Mouse (Mus musculus): ENCODE results near the gene Cda. TPM values are rescaled to one million over a fixed set of nuclear protein-coding genes. Genes with fewer than 3 reads are reported as not detected.

The Cda gene
- polyA plus RNA-seq, 1 experiment from 2014 or later = 17.5 TPM

DNA sequence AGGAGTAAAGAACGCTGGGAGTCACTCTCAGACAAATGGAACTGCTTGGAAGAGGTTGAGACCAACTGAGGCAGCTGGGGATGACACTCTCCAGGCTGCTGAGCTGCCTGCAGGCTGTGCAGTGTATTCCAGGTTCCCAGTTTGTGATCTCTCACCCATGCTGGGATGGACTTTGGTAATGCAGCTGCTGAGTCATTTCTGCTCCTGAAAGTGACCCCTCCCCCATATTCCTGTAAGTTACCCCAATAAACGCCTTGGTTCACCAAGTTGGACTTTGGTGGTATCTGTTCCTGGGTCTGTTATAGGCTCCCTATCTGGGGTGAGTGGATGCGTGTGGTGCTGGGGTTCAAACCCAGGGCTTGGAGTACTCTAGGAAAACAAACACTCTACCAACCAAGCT is 9.6 kb downstream of the Cda start:
- Histone ChIP-seq H3K27ac (ENCODE audit: low read depth) (no peak overlapping the region), H3K9ac (ENCODE audit: low read length) (no peak overlapping the region), H3K36me3 (ENCODE audit: control insufficient read depth, insufficient read depth, low read length) (no peaks in the 10 kb centered on the region), H3K4me1 (replicated peaks; ENCODE audit: control insufficient read depth, insufficient read depth, low read length) (no peaks in the 10 kb centered on the region), H3K4me3 (ENCODE audit: low read depth, low read length) (no peak overlapping the region), H3K9me3 (ENCODE audit: control insufficient read depth, low read length) (no peaks in the 10 kb centered on the region), H3K27me3 (replicated peaks; ENCODE audit: control insufficient read depth, insufficient read depth, low read length) (no peaks in the 10 kb centered on the region), H3K4me2 (ENCODE audit: low read length) (no peak overlapping the region)
- DNase-seq (ENCODE audit: low spot score) = no peak
- ATAC-seq (replicated peaks; ENCODE audit: low FRiP score, low TSS enrichment, low read depth) = no peak
- 77% methylated on average over 3 of the region's 3 CpGs for WGBS

- no peaks in the 10 kb centered on the region for H3K27me3 ChIP-seq (replicated peaks; ENCODE audit: control insufficient read depth, insufficient read depth, low read length)
- H3K4me2 ChIP-seq (ENCODE audit: low read length) = no peak overlapping the region
- no peak overlapping the region for H3K9ac ChIP-seq (ENCODE audit: low read length)
- ATAC-seq (replicated peaks; ENCODE audit: low FRiP score, low TSS enrichment, low read depth) (no peak), DNase-seq (ENCODE audit: low spot score) (no peak)
- H3K27ac ChIP-seq (ENCODE audit: low read depth) = no peak overlapping the region
- H3K4me3 ChIP-seq (ENCODE audit: low read depth, low read length) = no peak overlapping the region
- no peaks in the 10 kb centered on the region for H3K9me3 ChIP-seq (ENCODE audit: control insufficient read depth, low read length)
- H3K36me3 ChIP-seq (ENCODE audit: control insufficient read depth, insufficient read depth, low read length) = no peaks in the 10 kb centered on the region
- H3K4me1 ChIP-seq (replicated peaks; ENCODE audit: control insufficient read depth, insufficient read depth, low read length) = no peaks in the 10 kb centered on the region
- WGBS = 90% methylated on average over 12 of the region's 12 CpGs
Measured at GRCm38 (mm10) chr4:138356551-138356950, 11.2 kb downstream of the Cda start.

DNA sequence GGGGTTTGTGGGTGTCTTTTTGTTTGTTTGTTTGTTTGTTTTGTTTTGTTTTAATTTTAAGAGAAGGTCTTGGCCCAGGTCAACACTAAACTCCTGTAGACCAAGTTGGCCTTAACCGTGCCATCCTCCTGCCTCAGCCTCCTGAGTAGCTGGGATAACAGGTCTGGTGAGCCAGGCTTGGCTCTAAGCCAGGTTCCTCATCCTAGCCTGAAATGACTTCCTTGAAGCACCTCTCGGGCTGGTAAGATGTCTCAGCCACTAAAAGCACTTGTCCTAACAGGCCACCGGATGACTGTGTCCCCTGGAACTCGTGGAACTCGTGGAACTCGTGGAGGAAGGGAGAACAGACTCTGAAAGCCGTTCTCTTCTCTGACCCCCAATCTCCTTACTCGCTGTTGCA is 11.7 kb downstream of the Cda start:
- ATAC-seq (replicated peaks; ENCODE audit: low FRiP score, low TSS enrichment, low read depth) (no peak), DNase-seq (ENCODE audit: low spot score) (no peak)
- Histone ChIP-seq H3K4me3 (ENCODE audit: low read depth, low read length) (no peak overlapping the region), H3K9me3 (ENCODE audit: control insufficient read depth, low read length) (no peaks in the 10 kb centered on the region), H3K27ac (ENCODE audit: low read depth) (no peak overlapping the region), H3K27me3 (replicated peaks; ENCODE audit: control insufficient read depth, insufficient read depth, low read length) (no peaks in the 10 kb centered on the region), H3K4me1 (replicated peaks; ENCODE audit: control insufficient read depth, insufficient read depth, low read length) (no peaks in the 10 kb centered on the region), H3K9ac (ENCODE audit: low read length) (no peak overlapping the region), H3K36me3 (ENCODE audit: control insufficient read depth, insufficient read depth, low read length) (no peaks in the 10 kb centered on the region), H3K4me2 (ENCODE audit: low read length) (no peak overlapping the region)
- WGBS = 86% methylated on average over 8 of the region's 8 CpGs

- Histone ChIP-seq H3K4me2 (ENCODE audit: low read length) (no peak overlapping the region), H3K4me1 (replicated peaks; ENCODE audit: control insufficient read depth, insufficient read depth, low read length) (no peaks in the 10 kb centered on the region), H3K27me3 (replicated peaks; ENCODE audit: control insufficient read depth, insufficient read depth, low read length) (no peaks in the 10 kb centered on the region), H3K36me3 (ENCODE audit: control insufficient read depth, insufficient read depth, low read length) (no peaks in the 10 kb centered on the region), H3K9me3 (ENCODE audit: control insufficient read depth, low read length) (no peaks in the 10 kb centered on the region), H3K27ac (ENCODE audit: low read depth) (no peak overlapping the region), H3K4me3 (ENCODE audit: low read depth, low read length) (no peak overlapping the region), H3K9ac (ENCODE audit: low read length) (no peak overlapping the region)
- DNase-seq (ENCODE audit: low spot score) (no peak), ATAC-seq (replicated peaks; ENCODE audit: low FRiP score, low TSS enrichment, low read depth) (no peak)
- WGBS = 81% methylated on average over 2 of the region's 2 CpGs
Measured at GRCm38 (mm10) chr4:138355496-138355895, 12.3 kb downstream of the Cda start.

DNA sequence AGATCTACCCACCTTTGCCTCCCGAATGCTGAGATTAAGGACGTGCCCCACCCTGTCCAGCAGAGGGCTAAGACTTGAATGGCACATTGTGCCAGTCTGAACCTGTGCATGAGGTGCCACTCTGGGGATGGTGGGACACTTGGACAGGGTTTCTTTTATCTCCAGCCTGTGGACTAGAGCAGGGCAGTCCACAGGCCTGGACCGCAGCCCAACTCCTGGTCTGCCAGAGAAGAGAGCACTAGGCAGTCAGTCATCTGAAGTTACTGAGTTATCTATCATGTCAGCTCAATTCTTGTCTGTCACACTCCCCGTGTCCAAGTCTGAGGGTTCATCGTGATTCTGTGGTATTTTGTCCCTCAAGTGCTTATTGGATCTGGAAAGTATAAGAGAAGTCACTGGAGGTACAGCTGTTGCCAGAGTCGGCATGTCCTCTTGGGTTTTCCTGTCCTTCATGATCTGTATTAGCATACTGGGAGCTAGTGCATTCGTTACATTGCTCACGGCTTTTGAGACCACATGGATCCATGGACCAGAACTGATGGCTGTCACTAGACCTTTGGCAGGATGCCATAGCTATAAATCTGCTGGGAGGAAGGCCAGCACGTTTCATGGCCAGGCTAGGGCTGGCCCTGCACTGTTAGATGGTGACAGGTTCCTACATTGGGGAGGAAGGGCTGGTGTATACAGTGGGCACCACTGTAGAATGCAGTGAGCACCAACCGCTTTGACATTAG is 14.2 kb downstream of the Cda start:
- Histone ChIP-seq H3K27me3 (replicated peaks; ENCODE audit: control insufficient read depth, insufficient read depth, low read length) (no peaks in the 10 kb centered on the region), H3K36me3 (ENCODE audit: control insufficient read depth, insufficient read depth, low read length) (no peaks in the 10 kb centered on the region), H3K4me2 (ENCODE audit: low read length) (no peak overlapping the region), H3K9me3 (ENCODE audit: control insufficient read depth, low read length) (no peaks in the 10 kb centered on the region), H3K9ac (ENCODE audit: low read length) (no peak overlapping the region), H3K4me1 (replicated peaks; ENCODE audit: control insufficient read depth, insufficient read depth, low read length) (no peaks in the 10 kb centered on the region), H3K27ac (ENCODE audit: low read depth) (no peak overlapping the region), H3K4me3 (ENCODE audit: low read depth, low read length) (no peak overlapping the region)
- ATAC-seq (replicated peaks; ENCODE audit: low FRiP score, low TSS enrichment, low read depth) = no peak
- 78% methylated on average over 10 of the region's 10 CpGs for WGBS
- no peak for DNase-seq (ENCODE audit: low spot score)

DNA sequence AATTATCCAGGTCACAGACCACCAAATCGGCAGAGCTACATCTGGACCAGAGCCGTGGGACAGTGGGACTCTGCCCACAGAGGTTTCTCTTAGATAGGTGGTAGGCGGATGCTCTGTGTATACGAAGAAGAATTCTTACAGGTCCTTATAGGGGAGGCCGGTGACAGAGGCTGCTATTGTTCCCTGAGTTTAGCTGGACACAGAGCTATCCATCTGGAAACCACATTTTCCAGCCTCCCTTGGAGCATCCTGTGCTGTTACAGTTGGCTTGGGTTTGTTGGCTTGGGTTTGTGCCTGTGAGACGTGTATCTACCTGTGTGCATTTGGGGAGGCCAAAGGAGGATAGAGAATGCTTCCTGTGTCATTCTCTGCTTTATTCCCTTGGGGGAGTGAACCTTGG is 15.1 kb downstream of the Cda start:
- DNase-seq (ENCODE audit: low spot score) (no peak), ATAC-seq (replicated peaks; ENCODE audit: low FRiP score, low TSS enrichment, low read depth) (no peak)
- 85% methylated on average over 6 of the region's 6 CpGs for WGBS
- Histone ChIP-seq H3K27ac (ENCODE audit: low read depth) (no peak overlapping the region), H3K9me3 (ENCODE audit: control insufficient read depth, low read length) (no peaks in the 10 kb centered on the region), H3K9ac (ENCODE audit: low read length) (no peak overlapping the region), H3K36me3 (ENCODE audit: control insufficient read depth, insufficient read depth, low read length) (no peaks in the 10 kb centered on the region), H3K4me3 (ENCODE audit: low read depth, low read length) (no peak overlapping the region), H3K27me3 (replicated peaks; ENCODE audit: control insufficient read depth, insufficient read depth, low read length) (no peaks in the 10 kb centered on the region), H3K4me1 (replicated peaks; ENCODE audit: control insufficient read depth, insufficient read depth, low read length) (no peaks in the 10 kb centered on the region), H3K4me2 (ENCODE audit: low read length) (no peak overlapping the region)

DNA sequence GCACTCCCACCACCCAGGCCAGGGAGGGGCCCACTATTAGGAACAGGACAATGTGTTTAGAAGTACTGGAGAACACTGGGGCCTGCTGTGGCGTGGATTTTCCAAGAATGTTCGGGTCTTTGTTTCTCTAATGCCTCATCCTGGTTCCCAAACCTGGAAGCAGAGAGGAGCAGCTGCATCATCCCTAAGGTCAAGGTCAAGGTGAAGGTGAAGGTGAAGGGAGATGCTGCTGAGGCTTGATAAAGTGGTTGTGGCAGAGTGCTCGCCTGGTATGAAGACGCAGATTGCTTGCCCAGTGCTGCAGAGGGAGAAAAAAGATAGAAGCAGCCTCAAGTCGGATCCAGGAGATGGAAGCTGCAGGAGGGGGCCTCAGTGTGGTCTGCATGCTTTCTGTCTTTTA is 16.0 kb downstream of the Cda start:
- no peaks in the 10 kb centered on the region for H3K36me3 ChIP-seq (ENCODE audit: control insufficient read depth, insufficient read depth, low read length)
- no peak overlapping the region for H3K9ac ChIP-seq (ENCODE audit: low read length)
- no peaks in the 10 kb centered on the region for H3K27me3 ChIP-seq (replicated peaks; ENCODE audit: control insufficient read depth, insufficient read depth, low read length)
- 87% methylated on average over 5 of the region's 5 CpGs for WGBS
- H3K4me1 ChIP-seq (replicated peaks; ENCODE audit: control insufficient read depth, insufficient read depth, low read length) = no peaks in the 10 kb centered on the region
- no peak for DNase-seq (ENCODE audit: low spot score)
- H3K9me3 ChIP-seq (ENCODE audit: control insufficient read depth, low read length) = no peaks in the 10 kb centered on the region
- ATAC-seq (replicated peaks; ENCODE audit: low FRiP score, low TSS enrichment, low read depth) = no peak
- H3K4me3 ChIP-seq (ENCODE audit: low read depth, low read length) = no peak overlapping the region
- H3K27ac ChIP-seq (ENCODE audit: low read depth) = no peak overlapping the region
- no peak overlapping the region for H3K4me2 ChIP-seq (ENCODE audit: low read length)

DNA sequence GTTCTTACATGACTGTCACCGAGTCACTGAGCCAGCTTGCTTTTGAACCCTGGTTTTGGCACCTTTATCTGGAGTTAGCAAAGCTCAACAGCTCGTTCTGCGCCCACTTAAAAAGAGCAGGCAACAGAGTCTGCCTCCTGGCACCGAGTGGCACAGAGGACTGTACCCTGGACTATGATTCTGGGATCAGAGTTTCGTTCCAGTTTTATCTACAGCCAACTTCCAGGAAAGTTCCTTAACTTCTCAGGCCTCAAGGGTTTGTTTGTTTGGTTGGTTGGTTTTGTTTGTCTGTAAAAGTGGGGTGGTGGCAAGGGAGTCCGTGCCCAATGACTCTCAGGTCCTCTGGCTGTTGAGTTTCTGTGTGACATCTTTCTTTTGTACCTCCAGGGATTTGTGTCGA is 19.1 kb downstream of the Cda start:
- Histone ChIP-seq H3K36me3 (ENCODE audit: control insufficient read depth, insufficient read depth, low read length) (no peaks in the 10 kb centered on the region), H3K27ac (ENCODE audit: low read depth) (no peak overlapping the region), H3K9me3 (ENCODE audit: control insufficient read depth, low read length) (no peaks in the 10 kb centered on the region), H3K4me3 (ENCODE audit: low read depth, low read length) (no peak overlapping the region), H3K4me1 (replicated peaks; ENCODE audit: control insufficient read depth, insufficient read depth, low read length) (no peaks in the 10 kb centered on the region), H3K9ac (ENCODE audit: low read length) (no peak overlapping the region), H3K27me3 (replicated peaks; ENCODE audit: control insufficient read depth, insufficient read depth, low read length) (no peaks in the 10 kb centered on the region), H3K4me2 (ENCODE audit: low read length) (no peak overlapping the region)
- ATAC-seq (replicated peaks; ENCODE audit: low FRiP score, low TSS enrichment, low read depth) (no peak), DNase-seq (ENCODE audit: low spot score) (no peak)
- WGBS = 78% methylated on average over 7 of the region's 7 CpGs

GRCm38 (mm10) chr4:138347280-138347679 is 20.5 kb downstream of the Cda start:
- WGBS = 77% methylated on average over 1 of the region's 1 CpGs
- no peak overlapping the region for H3K4me2 ChIP-seq (ENCODE audit: low read length)
- H3K27ac ChIP-seq (ENCODE audit: low read depth) = no peak overlapping the region
- H3K9ac ChIP-seq (ENCODE audit: low read length) = no peak overlapping the region
- no peaks in the 10 kb centered on the region for H3K36me3 ChIP-seq (ENCODE audit: control insufficient read depth, insufficient read depth, low read length)
- no peaks in the 10 kb centered on the region for H3K9me3 ChIP-seq (ENCODE audit: control insufficient read depth, low read length)
- no peak overlapping the region for H3K4me3 ChIP-seq (ENCODE audit: low read depth, low read length)
- no peaks in the 10 kb centered on the region for H3K27me3 ChIP-seq (replicated peaks; ENCODE audit: control insufficient read depth, insufficient read depth, low read length)
- peaks cover 2% of the 10 kb centered on the region; the same call in 1 of the 2 replicates for H3K4me1 ChIP-seq (replicated peaks; ENCODE audit: control insufficient read depth, insufficient read depth, low read length)
- ATAC-seq (replicated peaks; ENCODE audit: low FRiP score, low TSS enrichment, low read depth) = no peak
- DNase-seq (ENCODE audit: low spot score) = no peak
